Mouse (Mus musculus) ES-E14 (cell line): ENCODE results near the gene Smg1. TPM values are rescaled to one million over a fixed set of nuclear protein-coding genes. Genes with fewer than 3 reads are reported as not detected.

Experiments
- DNase-seq: peaks from one replicate; pipeline ENCODE4 v3.0.0-alpha.2; 2013; ENCODE audit warnings: low read depth, low spot score
- H3K27ac ChIP-seq: 2 replicates; pipeline ENCODE4 v1.5.1; 2012; ENCODE audit warnings: low read depth, mild to moderate bottlenecking, low read length, moderate library complexity, mixed read lengths; ENCODE audit not compliant: poor library complexity, insufficient read depth, severe bottlenecking
- H3K36me3 ChIP-seq: 2 replicates; pipeline ENCODE4 v1.6.1; 2012; ENCODE audit warnings: mild to moderate bottlenecking, low read length, moderate library complexity, mixed read lengths; ENCODE audit not compliant: control insufficient read depth, poor library complexity, insufficient read depth, severe bottlenecking
- H3K4me1 ChIP-seq, 2 experiments: fragments of 150-350 bp in 1 of 2; sonication (generic) in 1 of 2; 2 replicates each; pipeline ENCODE4 v1.6.1; 2012; ENCODE audit warnings: low read length in 2 of 2, mild to moderate bottlenecking in 1 of 2, mixed read lengths in 1 of 2; ENCODE audit not compliant: control insufficient read depth in 2 of 2, insufficient read depth in 2 of 2, poor library complexity in 1 of 2
- H3K4me3 ChIP-seq, 2 experiments: fragments of 150-350 bp in 1 of 2; sonication (generic) in 1 of 2; 2 replicates each; pipeline ENCODE4 v1.5.1; 2012; ENCODE audit warnings: low read length in 2 of 2, low read depth in 1 of 2, mild to moderate bottlenecking in 1 of 2, mixed read lengths in 1 of 2; ENCODE audit not compliant: insufficient read depth in 1 of 2, poor library complexity in 1 of 2, severe bottlenecking in 1 of 2
- H3K9ac ChIP-seq: 2 replicates; pipeline ENCODE4 v1.6.1; 2012; ENCODE audit warnings: low read depth, mild to moderate bottlenecking, low read length, mixed read lengths; ENCODE audit not compliant: poor library complexity, insufficient read depth, severe bottlenecking
- H3K9me3 ChIP-seq: fragments of 150-350 bp; sonication (generic); 2 replicates; pipeline ENCODE4 v1.6.1; 2012; ENCODE audit warnings: low read depth, mild to moderate bottlenecking, low read length; ENCODE audit not compliant: control insufficient read depth, insufficient read depth
- CHD2 ChIP-seq: IDR thresholded peaks from 2 replicates; pipeline ENCODE4 v1.6.1; 2014; ENCODE audit warnings: mild to moderate bottlenecking, low read depth, low read length, inconsistent platforms
- HCFC1 ChIP-seq: IDR thresholded peaks from 2 replicates; pipeline ENCODE4 v1.6.1; 2012; ENCODE audit warnings: low read length, inconsistent platforms, borderline replicate concordance; ENCODE audit not compliant: insufficient read depth
- MAFK ChIP-seq: IDR thresholded peaks from 2 replicates; pipeline ENCODE4 v1.6.1; 2014; ENCODE audit warnings: mild to moderate bottlenecking, low read depth, low read length, inconsistent platforms; ENCODE audit not compliant: insufficient read depth
- ZC3H11A ChIP-seq: IDR thresholded peaks from 2 replicates; pipeline ENCODE4 v1.6.1; 2012; ENCODE audit warnings: low read depth, mild to moderate bottlenecking, inconsistent platforms, low read length, borderline replicate concordance
- ZNF384 ChIP-seq: IDR thresholded peaks from 2 replicates; pipeline ENCODE4 v1.6.1; 2012; ENCODE audit warnings: low read depth, low read length, inconsistent platforms
- in situ Hi-C, 2 experiments: fragments of 600-800 bp; cut with MboI; formaldehyde crosslinking; loops; one replicate each; pipeline ENCODE4 v1.15.1; 2025; ENCODE audit warnings: low sequenced_read_pairs in 2 of 2, inconsistent platforms in 1 of 2; ENCODE audit not compliant: unreplicated experiment in 2 of 2
- total RNA-seq: library from RNA; depleted of rRNA; stranded (reverse); fragments of 300-350 nt; gene quantifications from 2 replicates; pipeline ENCODE4 v1.2.3, GENCODE M21; 2012; rRNA removed

Smg1 gene
- total RNA-seq, result 55.3 and 61.9 TPM in 2 replicates

- H3K9ac ChIP-seq, result peak within 1 kb of the TSS; percentile 97
- H3K27ac ChIP-seq, result peak within 1 kb of the TSS; percentile 79
- DNase-seq, result peak; percentile 99
- H3K36me3 ChIP-seq, result no peaks in the 10 kb centered on the region
- in situ Hi-C loops, result no loop called here
- no peaks in the 10 kb centered on the region for H3K9me3 ChIP-seq
- TF ChIP-seq MAFK (no peak), ZNF384 (no peak), HCFC1 (peak; percentile 74), CHD2 (peak; percentile 22; the same call in 1 of the 2 replicates), ZC3H11A (no peak)
- peaks cover 0 to 10% of the 10 kb centered on the region in 2 experiments; a peak in 2 of 4 replicates for H3K4me1 ChIP-seq
- peak within 1 kb of the TSS; percentile 99 for H3K4me3 ChIP-seq
These were observed at the start of gene Smg1 for GRCm38 (mm10) chr7:118243453-118244385. Gene Smg1 (minus strand): TSS chr7:118243670.

- no peak overlapping the region for H3K9ac ChIP-seq
- H3K36me3 ChIP-seq, result no peaks in the 10 kb centered on the region
- DNase-seq, result no peak
- in situ Hi-C loops, result no loop called here
- H3K4me3 ChIP-seq, result no peak overlapping the region
- H3K9me3 ChIP-seq, result peaks cover 3% of the 10 kb centered on the region
- TF ChIP-seq CHD2 (no peak), ZNF384 (no peak), ZC3H11A (no peak), MAFK (no peak), HCFC1 (no peak)
- no peak overlapping the region for H3K27ac ChIP-seq
- H3K4me1 ChIP-seq, result peaks cover 4 to 9% of the 10 kb centered on the region in 2 experiments; a peak in 3 of 4 replicates
These were observed 39.7 kb upstream of the Smg1 start for GRCm38 (mm10) chr7:118283186-118283585.

GRCm38 (mm10) chr7:118282543-118282942 is 39.1 kb upstream of the Smg1 start:
- peaks cover 3% of the 10 kb centered on the region for H3K9me3 ChIP-seq
- DNase-seq, result no peak
- in situ Hi-C loops, result no loop called here
- no peak overlapping the region for H3K9ac ChIP-seq
- H3K4me3 ChIP-seq, result no peak overlapping the region
- no peaks in the 10 kb centered on the region for H3K36me3 ChIP-seq
- H3K27ac ChIP-seq, result no peak overlapping the region
- peaks cover 5 to 14% of the 10 kb centered on the region in 2 experiments for H3K4me1 ChIP-seq
- TF ChIP-seq ZC3H11A (no peak), CHD2 (no peak), ZNF384 (no peak), HCFC1 (no peak), MAFK (no peak)

- Histone ChIP-seq H3K4me1 (peaks cover 6 to 23% of the 10 kb centered on the region in 2 experiments), H3K4me3 (no peak overlapping the region), H3K36me3 (no peaks in the 10 kb centered on the region), H3K27ac (peak overlapping the region; percentile 13; the same call in 1 of the 2 replicates), H3K9ac (no peak overlapping the region), H3K9me3 (no peaks in the 10 kb centered on the region)
- TF ChIP-seq HCFC1 (no peak), MAFK (no peak), ZNF384 (0 out of 2 replicates have a peak, but pooled peaks have one; percentile 42)
- no peak for DNase-seq
- in situ Hi-C loops, result no loop called here
These were observed 36.1 kb upstream of the Smg1 start for GRCm38 (mm10) chr7:118279521-118279920.
